Mouse (Mus musculus) limb, embryonic 15.5 days (tissue): ENCODE results near the gene Slc29a2. TPM values are rescaled to one million over a fixed set of nuclear protein-coding genes. Genes with fewer than 3 reads are reported as not detected.

Experiments used
- ATAC-seq: fragments of 200-750 bp; cut with Nextera tagmentation; 2 replicates; pipeline ENCODE4 v1.8.0; 2017; ENCODE audit warnings: low read depth, moderate TSS enrichment; ENCODE audit not compliant: insufficient number of reproducible peaks, low FRiP score, low TSS enrichment
- H3K27ac ChIP-seq: fragments of 300-500 bp; sonication (generic); 2 replicates; pipeline ENCODE4 v1.5.1; 2015; ENCODE audit warnings: moderate library complexity, mild to moderate bottlenecking, inconsistent platforms
- H3K27me3 ChIP-seq: fragments of 300-500 bp; sonication (generic); 2 replicates; pipeline ENCODE4 v1.6.1; 2015; ENCODE audit warnings: inconsistent platforms
- H3K36me3 ChIP-seq: fragments of 300-500 bp; sonication (generic); 2 replicates; pipeline ENCODE4 v1.6.1; 2015; ENCODE audit warnings: inconsistent platforms
- H3K4me1 ChIP-seq: fragments of 300-500 bp; sonication (generic); 2 replicates; pipeline ENCODE4 v1.6.1; 2015; ENCODE audit warnings: inconsistent platforms
- H3K4me2 ChIP-seq: fragments of 300-500 bp; sonication (generic); 2 replicates; pipeline ENCODE4 v1.6.1; 2015; ENCODE audit warnings: mild to moderate bottlenecking, inconsistent platforms
- H3K4me3 ChIP-seq: fragments of 300-500 bp; sonication (generic); 2 replicates; pipeline ENCODE4 v1.5.1; 2015; ENCODE audit warnings: mild to moderate bottlenecking, inconsistent platforms
- H3K9ac ChIP-seq: fragments of 300-500 bp; sonication (generic); 2 replicates; pipeline ENCODE4 v1.6.1; 2015; ENCODE audit warnings: inconsistent platforms
- H3K9me3 ChIP-seq: fragments of 300-500 bp; sonication (generic); 2 replicates; pipeline ENCODE4 v1.6.1; 2016; ENCODE audit warnings: inconsistent platforms
- WGBS: fragments of 180-500 bp; shearing (Covaris S2); methylation state at CpG from one replicate; pipeline ENCODE4 v1.1.7; 2015; 5-methylcytosine and 5-hydroxymethylcytosine counted together
- polyA plus RNA-seq: library from polyadenylated mRNA; unstranded; fragments of >200 nt; fragmentation: Nextera tagmentation; extraction: Ambion mirVana; gene quantifications from 2 replicates; pipeline ENCODE4 v1.2.1, GENCODE M21; 2015

The Slc29a2 gene
- polyA plus RNA-seq = 4.4 and 5.2 TPM in 2 replicates

DNA sequence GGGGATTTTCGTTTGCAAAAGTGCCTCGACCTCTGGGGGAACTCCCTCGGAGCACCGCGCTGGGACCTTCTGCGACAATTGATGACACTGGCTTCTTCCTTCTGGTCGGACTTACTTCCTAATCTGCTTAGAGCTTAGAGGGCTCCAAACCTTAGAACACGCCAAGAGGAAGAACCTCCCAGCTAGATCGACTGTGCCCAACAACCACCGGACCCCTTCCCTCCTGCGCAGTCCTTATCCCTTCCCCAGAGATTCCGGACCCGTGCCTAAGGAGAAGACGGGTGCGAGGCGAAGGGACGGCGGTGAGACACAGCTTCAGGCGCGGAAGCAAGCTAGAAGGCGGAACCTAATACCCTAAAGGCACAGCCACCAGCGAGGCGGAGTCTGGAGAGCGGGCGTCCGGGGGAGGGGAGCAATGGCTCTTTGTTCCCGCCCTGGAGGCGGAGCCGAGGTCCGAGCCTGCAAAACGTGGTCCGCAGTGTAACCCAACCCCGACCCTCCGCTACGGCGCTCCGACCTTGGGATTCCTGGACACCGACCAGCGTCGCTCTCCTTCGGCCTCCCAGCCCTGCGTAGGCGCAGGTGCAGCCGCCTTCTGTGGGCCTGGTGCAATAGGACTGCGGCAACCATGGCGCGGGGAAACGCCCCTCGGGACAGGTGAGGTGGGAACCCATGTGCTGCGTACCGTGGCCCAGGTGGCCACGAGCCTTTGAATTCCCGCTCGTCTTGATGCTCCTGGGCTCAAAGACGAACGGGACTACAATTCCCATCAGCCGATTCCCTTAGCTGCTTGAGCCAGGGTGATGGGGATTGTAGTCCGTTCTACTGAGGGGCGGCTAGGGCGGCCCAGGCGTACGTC lies at the start of gene Slc29a2:
TSS of gene Slc29a2 (plus strand) at position 240 of the 859 bp plus-strand sequence.
- H3K36me3 ChIP-seq = peaks cover 10% of the 10 kb centered on the region
- H3K27ac ChIP-seq = peak within 1 kb of the TSS; percentile 80
- no peaks in the 10 kb centered on the region for H3K27me3 ChIP-seq
- peaks cover 9% of the 10 kb centered on the region; the same call in 1 of the 2 replicates for H3K4me1 ChIP-seq
- WGBS = under 1% methylated on average over 62 of the region's 62 CpGs
- no peaks in the 10 kb centered on the region for H3K9me3 ChIP-seq
- peak within 1 kb of the TSS; percentile 65 for H3K9ac ChIP-seq
- ATAC-seq = peak; percentile 93
- H3K4me2 ChIP-seq = peak within 1 kb of the TSS; percentile 95
- H3K4me3 ChIP-seq = peak within 1 kb of the TSS; percentile 70

DNA sequence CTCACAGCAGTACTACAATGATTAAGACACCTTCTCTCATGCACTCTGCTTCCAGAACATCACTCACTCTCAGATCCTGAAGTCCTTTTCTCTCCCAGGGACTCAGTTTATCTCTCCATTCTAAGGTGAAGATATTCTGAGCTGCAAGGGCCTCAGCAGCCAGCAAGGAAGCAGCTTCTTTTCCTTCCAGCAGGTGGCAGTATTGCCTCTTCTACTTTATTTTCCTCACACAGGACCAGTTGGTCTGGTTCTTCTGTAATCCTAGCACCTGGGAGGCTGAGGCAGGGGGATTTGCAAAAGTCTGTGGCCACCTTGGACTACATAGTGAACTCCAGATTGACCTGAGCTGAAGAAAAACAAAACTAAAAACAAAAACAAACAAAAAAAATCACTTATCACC lies 41.9 kb upstream of the Slc29a2 start:
- ATAC-seq = no peak
- H3K36me3 ChIP-seq = no peaks in the 10 kb centered on the region
- no peaks in the 10 kb centered on the region for H3K4me1 ChIP-seq

DNA sequence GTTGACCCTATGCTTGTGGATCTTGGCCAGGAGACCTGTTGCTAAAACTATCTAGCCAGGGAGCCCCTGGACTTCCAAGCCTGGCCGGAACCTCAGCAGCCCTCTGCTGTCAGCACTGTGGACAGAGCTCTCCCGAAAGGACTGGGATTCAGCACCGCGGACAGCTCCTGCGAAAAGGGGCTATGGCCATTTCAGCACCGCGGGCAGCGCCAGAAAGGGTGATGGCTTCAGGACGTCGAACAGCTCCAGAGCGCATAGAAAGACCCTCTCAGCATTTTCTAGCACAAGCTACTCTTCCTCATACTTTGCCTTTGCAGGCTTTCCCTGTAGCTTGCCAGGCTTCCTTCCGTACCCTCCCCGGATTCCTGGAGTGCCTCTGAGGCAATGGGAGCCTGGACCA lies 34.6 kb upstream of the Slc29a2 start:
- no peaks in the 10 kb centered on the region for H3K9me3 ChIP-seq
- H3K4me1 ChIP-seq = peaks cover 14% of the 10 kb centered on the region
- no peak for ATAC-seq
- no peak overlapping the region for H3K4me3 ChIP-seq
- H3K4me2 ChIP-seq = no peak overlapping the region
- WGBS = 3% methylated on average over 13 of the region's 13 CpGs
- no peak overlapping the region for H3K27ac ChIP-seq
- H3K27me3 ChIP-seq = peaks cover 70% of the 10 kb centered on the region
- H3K9ac ChIP-seq = no peak overlapping the region
- no peaks in the 10 kb centered on the region for H3K36me3 ChIP-seq

More for the DNA sequence above, 41.9 kb upstream of the Slc29a2 start:
- Histone ChIP-seq H3K27me3 (peaks cover 33% of the 10 kb centered on the region), H3K9me3 (no peaks in the 10 kb centered on the region), H3K27ac (no peak overlapping the region), H3K4me2 (no peak overlapping the region), H3K9ac (no peak overlapping the region), H3K4me3 (no peak overlapping the region)

DNA sequence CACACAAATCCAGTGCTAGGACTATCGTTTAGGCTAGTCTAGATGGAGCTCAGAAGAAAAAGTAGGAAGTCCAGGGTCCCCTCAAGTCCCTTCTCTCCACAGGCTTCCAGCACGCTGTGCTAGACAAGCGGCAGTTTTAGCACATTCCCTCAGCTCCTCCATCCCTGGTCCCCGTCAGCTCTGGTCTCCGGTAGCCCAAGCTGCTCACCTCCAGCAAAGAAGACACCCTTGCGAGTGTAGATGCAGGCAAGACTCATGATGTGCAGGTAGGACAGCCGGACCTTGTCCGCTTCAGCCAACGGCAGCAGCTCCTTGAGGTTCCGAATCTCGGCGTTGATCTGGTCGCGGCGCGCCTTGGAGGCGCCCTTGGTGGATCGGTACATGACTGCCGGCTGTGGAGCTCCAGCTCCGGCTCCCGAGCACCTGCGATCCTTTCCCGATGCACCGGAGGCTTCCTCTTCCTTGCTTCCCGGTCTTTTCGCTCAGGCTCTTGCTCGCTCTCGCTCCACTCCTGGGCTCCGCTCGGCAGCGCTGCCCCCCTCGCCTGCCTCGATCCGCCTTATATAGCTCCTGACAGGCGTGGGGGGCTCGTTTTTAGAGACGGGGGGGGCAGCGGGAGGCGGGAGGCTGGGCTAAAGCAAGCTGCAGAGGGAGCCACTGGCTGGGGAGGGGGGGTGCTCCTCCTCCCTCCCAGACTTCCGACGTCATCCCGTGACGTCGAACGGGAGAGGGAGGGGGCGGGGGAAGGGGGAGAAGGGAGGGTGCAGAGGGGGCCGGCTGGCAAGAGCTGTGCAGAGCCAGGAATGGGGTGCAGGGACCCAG lies 34.0 kb upstream of the Slc29a2 start:
- H3K9ac ChIP-seq = no peak overlapping the region
- no peaks in the 10 kb centered on the region for H3K9me3 ChIP-seq
- no peak for ATAC-seq
- no peaks in the 10 kb centered on the region for H3K36me3 ChIP-seq
- no peak overlapping the region for H3K27ac ChIP-seq
- H3K27me3 ChIP-seq = peaks cover 70% of the 10 kb centered on the region
- no peak overlapping the region for H3K4me3 ChIP-seq
- 20% methylated on average over 44 of the region's 47 CpGs for WGBS
- peaks cover 14% of the 10 kb centered on the region for H3K4me1 ChIP-seq
- no peak overlapping the region for H3K4me2 ChIP-seq

DNA sequence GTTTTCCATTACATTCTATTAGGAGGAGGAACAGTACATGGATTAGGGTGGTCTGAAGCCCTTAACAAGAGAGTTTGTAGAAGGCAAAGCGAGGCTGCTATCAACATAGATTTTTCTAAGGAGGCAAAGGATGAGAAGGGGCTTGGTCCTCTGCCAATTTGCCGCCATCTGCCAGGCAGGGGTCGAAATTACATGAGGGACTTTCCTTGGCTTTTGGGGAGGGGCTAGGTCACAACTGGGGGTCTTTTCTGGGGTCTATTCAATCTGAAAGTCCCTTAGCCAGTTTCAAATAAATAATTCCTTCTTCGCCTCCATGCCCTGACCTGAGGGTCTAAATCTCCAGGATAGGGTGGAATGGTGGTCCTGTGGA lies 33.4 kb upstream of the Slc29a2 start, which contains the start of gene Npas4:
TSS of gene Npas4 (minus strand) at position 61 of the 370 bp plus-strand sequence.
- Histone ChIP-seq H3K27ac (no peak within 1 kb of the TSS), H3K36me3 (no peaks in the 10 kb centered on the region), H3K4me2 (no peak within 1 kb of the TSS), H3K27me3 (peaks cover 65% of the 10 kb centered on the region), H3K9ac (no peak within 1 kb of the TSS), H3K4me3 (no peak within 1 kb of the TSS), H3K4me1 (peaks cover 14% of the 10 kb centered on the region), H3K9me3 (no peaks in the 10 kb centered on the region)
- no peak for ATAC-seq
- WGBS = 24% methylated on average over 4 of the region's 4 CpGs

DNA sequence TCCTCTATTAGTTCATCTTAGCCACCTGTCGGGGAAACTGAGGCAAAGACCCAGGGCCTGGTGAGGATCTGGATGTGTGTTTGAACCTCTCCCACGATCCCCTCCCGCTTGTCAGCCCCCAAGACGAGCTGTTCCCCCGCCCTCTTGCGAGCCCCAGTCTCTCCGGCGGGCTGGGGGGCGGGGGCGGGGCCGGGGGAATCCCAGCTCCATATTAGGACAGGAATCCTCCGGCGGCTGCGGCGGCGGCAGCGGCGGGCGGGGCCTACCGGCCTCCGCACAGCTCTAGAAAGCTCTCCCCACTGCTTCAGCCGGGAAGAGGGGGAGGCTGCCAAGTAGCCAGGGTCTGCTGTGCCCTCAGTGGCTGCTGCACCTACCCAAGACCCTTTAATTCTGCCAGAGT lies 32.9 kb upstream of the Slc29a2 start:
- Histone ChIP-seq H3K4me2 (no peak overlapping the region), H3K36me3 (no peaks in the 10 kb centered on the region), H3K9ac (no peak overlapping the region), H3K27me3 (peaks cover 64% of the 10 kb centered on the region), H3K4me3 (no peak overlapping the region), H3K9me3 (no peaks in the 10 kb centered on the region), H3K27ac (no peak overlapping the region), H3K4me1 (peaks cover 14% of the 10 kb centered on the region)
- WGBS = 2% methylated on average over 22 of the region's 22 CpGs
- no peak for ATAC-seq

DNA sequence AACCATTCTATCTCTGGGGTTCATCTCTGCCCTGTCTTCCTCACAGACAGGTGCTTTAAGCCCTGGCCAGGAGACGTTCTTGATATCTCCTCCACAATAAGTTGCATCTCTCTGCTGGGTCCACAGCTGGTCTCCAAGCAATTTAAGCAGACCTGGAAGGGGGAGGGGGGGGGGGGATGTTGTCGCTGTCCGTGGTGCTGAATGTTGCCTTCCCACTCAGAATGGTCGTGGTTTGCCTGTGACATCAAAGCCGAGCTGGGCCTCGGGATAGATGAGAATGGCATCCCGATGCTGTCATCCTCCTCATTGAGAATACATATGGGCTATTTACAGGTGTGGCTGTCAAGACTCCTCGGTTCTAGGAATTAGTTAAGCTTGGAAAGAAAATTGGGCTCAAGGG lies 31.3 kb upstream of the Slc29a2 start:
- Histone ChIP-seq H3K4me2 (no peak overlapping the region), H3K27me3 (peaks cover 69% of the 10 kb centered on the region), H3K27ac (no peak overlapping the region), H3K4me3 (no peak overlapping the region), H3K4me1 (peaks cover 14% of the 10 kb centered on the region), H3K9me3 (no peaks in the 10 kb centered on the region), H3K36me3 (no peaks in the 10 kb centered on the region), H3K9ac (no peak overlapping the region)
- ATAC-seq = no peak
- WGBS = 16% methylated on average over 8 of the region's 8 CpGs

DNA sequence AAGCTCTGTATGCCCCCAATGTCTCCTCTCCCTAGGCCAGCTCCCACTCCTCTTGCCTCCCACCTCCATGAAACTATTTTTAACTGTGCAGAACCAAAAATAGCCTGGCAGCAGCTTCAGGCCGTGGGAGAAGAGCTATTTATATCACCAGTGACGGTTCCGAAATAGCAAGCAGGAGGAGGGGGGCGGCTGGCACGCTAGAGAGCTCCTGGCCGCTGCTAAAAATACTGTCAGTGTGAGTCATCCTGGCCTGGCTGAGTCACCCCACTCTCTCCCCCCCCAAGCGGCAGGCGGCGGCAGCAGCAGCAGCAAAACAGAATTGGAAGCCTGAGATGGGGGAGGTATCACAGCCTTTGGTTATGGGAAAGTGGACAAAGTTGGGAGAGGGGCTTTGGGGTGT lies 30.8 kb upstream of the Slc29a2 start:
- WGBS = 2% methylated on average over 9 of the region's 9 CpGs
- H3K27me3 ChIP-seq = peaks cover 71% of the 10 kb centered on the region
- ATAC-seq = peak; percentile 35; the same call in 1 of the 2 replicates
- no peaks in the 10 kb centered on the region for H3K9me3 ChIP-seq
- H3K36me3 ChIP-seq = no peaks in the 10 kb centered on the region
- H3K9ac ChIP-seq = no peak overlapping the region
- H3K4me3 ChIP-seq = no peak overlapping the region
- H3K4me2 ChIP-seq = no peak overlapping the region
- no peak overlapping the region for H3K27ac ChIP-seq
- H3K4me1 ChIP-seq = peaks cover 14% of the 10 kb centered on the region

DNA sequence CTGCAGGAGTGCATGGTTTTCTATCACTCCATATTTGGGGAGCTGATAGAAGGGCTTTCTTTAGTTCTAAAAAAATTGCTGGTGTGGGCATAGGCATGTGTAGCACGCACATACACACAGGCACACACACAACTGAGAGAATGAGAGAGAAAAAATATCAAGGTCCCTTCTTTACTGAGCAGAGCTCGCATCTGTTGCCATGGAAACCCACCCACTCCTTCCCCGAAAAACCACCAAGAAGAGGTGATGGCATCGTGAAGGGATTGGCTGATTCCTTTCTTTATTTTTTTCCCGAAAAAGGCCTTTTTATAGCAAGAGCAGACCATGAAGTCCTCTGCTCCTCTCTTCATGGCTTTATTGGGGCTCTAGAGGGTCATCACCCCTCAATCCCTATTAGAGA lies 29.6 kb upstream of the Slc29a2 start:
- H3K4me1 ChIP-seq = peaks cover 14% of the 10 kb centered on the region
- no peak overlapping the region for H3K4me3 ChIP-seq
- H3K27ac ChIP-seq = no peak overlapping the region
- H3K4me2 ChIP-seq = no peak overlapping the region
- no peak for ATAC-seq
- H3K9me3 ChIP-seq = no peaks in the 10 kb centered on the region
- no peak overlapping the region for H3K9ac ChIP-seq
- H3K36me3 ChIP-seq = no peaks in the 10 kb centered on the region
- WGBS = 58% methylated on average over 5 of the region's 5 CpGs
- peaks cover 71% of the 10 kb centered on the region for H3K27me3 ChIP-seq

DNA sequence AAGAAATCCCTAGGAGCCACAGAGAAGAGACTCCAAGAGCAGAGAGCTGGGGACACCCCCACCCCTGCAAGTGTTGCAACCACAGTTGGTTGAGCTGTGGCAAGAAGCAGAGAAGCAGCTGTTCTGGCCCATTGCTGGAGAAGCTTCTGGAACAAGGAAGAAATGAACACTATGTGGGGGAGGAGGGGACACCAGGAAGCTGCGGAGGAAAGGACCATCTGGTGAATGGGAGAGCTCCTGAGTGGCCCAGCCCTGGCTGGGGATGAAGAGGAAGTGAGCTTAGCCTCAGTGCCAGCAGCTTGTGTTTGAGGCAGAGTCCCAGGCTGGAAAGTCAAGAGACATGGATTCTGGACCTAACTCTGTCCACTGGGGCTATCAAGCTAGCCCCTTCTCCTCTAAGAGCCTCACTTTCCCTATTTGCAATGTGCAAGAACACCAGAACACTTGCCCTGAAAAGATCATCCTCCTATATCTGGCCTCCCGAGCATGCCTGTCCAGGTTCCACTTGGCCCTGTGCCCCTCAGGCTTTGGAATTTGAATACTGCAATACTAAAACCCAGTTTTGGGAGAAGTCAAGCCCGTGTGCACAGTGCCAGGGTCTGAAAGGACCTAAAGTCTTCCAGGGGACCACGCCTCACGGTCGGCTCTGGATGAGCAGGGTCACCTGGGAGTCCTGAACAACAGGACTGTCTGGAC lies 24.1 kb upstream of the Slc29a2 start:
- H3K4me3 ChIP-seq = no peak overlapping the region
- no peak for ATAC-seq
- H3K9me3 ChIP-seq = no peaks in the 10 kb centered on the region
- H3K4me2 ChIP-seq = no peak overlapping the region
- no peaks in the 10 kb centered on the region for H3K36me3 ChIP-seq
- H3K9ac ChIP-seq = no peak overlapping the region
- peaks cover 7% of the 10 kb centered on the region for H3K4me1 ChIP-seq
- 56% methylated on average over 6 of the region's 6 CpGs for WGBS
- H3K27ac ChIP-seq = no peak overlapping the region
- H3K27me3 ChIP-seq = peaks cover 23% of the 10 kb centered on the region

DNA sequence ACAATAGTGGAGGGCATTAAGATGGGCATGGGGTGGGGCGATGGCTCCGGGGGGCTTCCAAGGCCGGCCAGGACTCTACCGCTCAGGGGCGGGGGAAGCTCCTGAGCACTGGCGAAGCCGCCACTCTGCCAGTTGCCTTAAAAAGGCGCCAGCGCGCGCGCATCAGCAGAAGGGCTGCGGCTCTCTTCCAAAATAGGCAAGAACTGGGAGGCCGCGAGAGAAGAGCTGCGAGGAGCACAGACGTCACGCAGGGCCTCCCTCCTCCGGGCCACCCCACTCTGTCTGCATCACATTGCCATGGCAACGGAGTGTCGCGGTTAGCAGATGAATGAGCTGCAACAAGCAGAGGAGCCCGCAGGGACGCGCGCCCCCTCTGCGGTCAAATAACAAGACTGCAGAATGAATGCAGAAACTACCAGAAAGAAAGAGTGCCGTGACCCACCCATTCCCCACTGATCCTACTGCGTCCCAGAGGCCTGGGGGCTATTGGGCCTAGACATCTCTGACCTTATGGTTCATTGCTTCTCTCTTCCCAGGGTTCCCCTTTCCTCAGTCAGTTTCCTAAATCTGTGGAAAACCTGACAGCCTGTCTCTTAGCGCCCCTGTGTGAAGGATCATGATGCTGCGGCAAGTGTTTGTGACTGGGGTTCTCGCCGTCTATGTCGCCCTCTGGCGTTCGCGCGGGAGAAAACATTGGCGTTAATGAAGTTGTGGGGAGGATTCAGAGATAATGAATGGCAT lies 21.8 kb upstream of the Slc29a2 start:
- WGBS = under 1% methylated on average over 39 of the region's 39 CpGs
- Histone ChIP-seq H3K4me3 (peak overlapping the region; percentile 29), H3K4me1 (peaks cover 7% of the 10 kb centered on the region), H3K4me2 (peak overlapping the region; percentile 46), H3K27ac (peak overlapping the region; percentile 38; the same call in 1 of the 2 replicates), H3K9me3 (no peaks in the 10 kb centered on the region), H3K27me3 (peaks cover 12% of the 10 kb centered on the region; the same call in 1 of the 2 replicates), H3K9ac (0 out of 2 replicates have a peak overlapping the region, but pooled peaks have one; percentile 0), H3K36me3 (no peaks in the 10 kb centered on the region)
- ATAC-seq = peak; percentile 62
